Mouse (Mus musculus) telencephalon, adult 2 months (tissue): Measurements from ENCODE around the gene Sde2.
"Not testable (repeated sequence)": the region's sequence is repeated elsewhere in the genome, so short reads cannot be mapped to it uniquely, and the experiment has no call there.

Experiments
- DNase-seq: peaks from one replicate; pipeline ENCODE4 v3.0.0-alpha.2; 2011; ENCODE audit warnings: low read depth, low spot score

The Sde2 gene

GRCm38 (mm10) chr1:180888556-180889042 is 37.7 kb downstream of the Sde2 start:
- DNase-seq: no peak

GRCm38 (mm10) chr1:180889172-180889571 is 38.2 kb downstream of the Sde2 start:
- DNase-seq: no peak

GRCm38 (mm10) chr1:180889841-180890240 is 38.9 kb downstream of the Sde2 start:
- DNase-seq: no peak

- DNase-seq: no peak
Measured at GRCm38 (mm10) chr1:180892808-180893207, 41.9 kb downstream of the Sde2 start, which contains the start of gene Lefty2. Lefty2 (plus strand) TSS chr1:180893108.

GRCm38 (mm10) chr1:180894088-180894987 is 43.4 kb downstream of the Sde2 start:
- DNase-seq: not testable (repeated sequence)

GRCm38 (mm10) chr1:180901107-180901506 is 50.2 kb downstream of the Sde2 start:
- peak; percentile 38 for DNase-seq

GRCm38 (mm10) chr1:180902915-180903314 is 52.0 kb downstream of the Sde2 start:
- DNase-seq: no peak

- no peak for DNase-seq
Measured at GRCm38 (mm10) chr1:180903666-180904038, 52.7 kb downstream of the Sde2 start.

- DNase-seq: peak; percentile 90
Measured at GRCm38 (mm10) chr1:180904039-180904814, 53.3 kb downstream of the Sde2 start, which contains the start of gene Pycr2. Pycr2 (plus strand) TSS chr1:180904293.

- DNase-seq: no peak
Measured at GRCm38 (mm10) chr1:180904815-180905080, 53.8 kb downstream of the Sde2 start.

- DNase-seq: no peak
Measured at GRCm38 (mm10) chr1:180905307-180905706, 54.4 kb downstream of the Sde2 start.

GRCm38 (mm10) chr1:180905876-180906275 is 54.9 kb downstream of the Sde2 start:
- no peak for DNase-seq

GRCm38 (mm10) chr1:180906461-180907147 is 55.7 kb downstream of the Sde2 start:
- DNase-seq: no peak

- no peak for DNase-seq
Measured at GRCm38 (mm10) chr1:180911138-180911537, 60.2 kb downstream of the Sde2 start.

GRCm38 (mm10) chr1:180911653-180912287 is 60.8 kb downstream of the Sde2 start:
- no peak for DNase-seq

GRCm38 (mm10) chr1:180912792-180913191 is 61.9 kb downstream of the Sde2 start:
- DNase-seq: no peak

- no peak for DNase-seq
Measured at GRCm38 (mm10) chr1:180913797-180914196, 62.9 kb downstream of the Sde2 start.

- no peak for DNase-seq
Measured at GRCm38 (mm10) chr1:180916425-180916824, 65.5 kb downstream of the Sde2 start.

- no peak for DNase-seq
Measured at GRCm38 (mm10) chr1:180917053-180917452, 66.1 kb downstream of the Sde2 start.
